Mouse (Mus musculus) liver, embryonic 16.5 days (tissue): Measurements from ENCODE around the gene Pwp2. TPM values are rescaled to one million over a fixed set of nuclear protein-coding genes. Genes with fewer than 3 reads are reported as not detected.
A peak's percentile ranks its signal among the peaks of the same experiment; 100 is the strongest.

Experiments used
- ATAC-seq: fragments of 200-750 bp; cut with Nextera tagmentation; 2 replicates; pipeline ENCODE4 v1.8.0; 2017; ENCODE audit warnings: low read depth, mild to moderate bottlenecking, moderate number of reproducible peaks, moderate library complexity
- H3K27ac ChIP-seq: fragments of 300-500 bp; sonication (generic); 2 replicates; pipeline ENCODE4 v1.5.1; 2014; ENCODE audit warnings: mild to moderate bottlenecking, low read length
- H3K27me3 ChIP-seq: fragments of 300-500 bp; sonication (generic); 2 replicates; pipeline ENCODE4 v1.6.1; 2014; ENCODE audit warnings: low read depth, low read length, mixed read lengths; ENCODE audit not compliant: control insufficient read depth, insufficient read depth
- H3K36me3 ChIP-seq: fragments of 300-500 bp; sonication (generic); 2 replicates; pipeline ENCODE4 v1.6.1; 2014; ENCODE audit warnings: mild to moderate bottlenecking; ENCODE audit not compliant: control insufficient read depth, insufficient read depth
- H3K4me1 ChIP-seq: fragments of 300-500 bp; sonication (generic); 2 replicates; pipeline ENCODE4 v1.6.1; 2014; ENCODE audit warnings: low read depth, low read length, mixed read lengths; ENCODE audit not compliant: control insufficient read depth
- H3K4me2 ChIP-seq: fragments of 300-500 bp; sonication (generic); 2 replicates; pipeline ENCODE4 v1.6.1; 2014; ENCODE audit warnings: low read depth, low read length, mixed read lengths
- H3K4me3 ChIP-seq: fragments of 300-500 bp; sonication (generic); 2 replicates; pipeline ENCODE4 v1.5.1; 2014; ENCODE audit warnings: low read depth, mild to moderate bottlenecking, low read length
- H3K9ac ChIP-seq: fragments of 300-500 bp; sonication (generic); 2 replicates; pipeline ENCODE4 v1.6.1; 2014; ENCODE audit warnings: low read depth, low read length
- H3K9me3 ChIP-seq: fragments of 300-500 bp; sonication (generic); replicated peaks from 2 replicates; pipeline ENCODE4 v1.6.1; 2016; ENCODE audit warnings: low read length; ENCODE audit not compliant: control insufficient read depth
- WGBS: fragments of 180-500 bp; shearing (Covaris S2); extraction: QIAGEN DNeasy Blood & Tissue Kit; methylation state at CpG from one replicate; pipeline ENCODE4 v1.1.7; 2014; ENCODE audit not compliant: insufficient replicate concordance; 5-methylcytosine and 5-hydroxymethylcytosine counted together
- polyA plus RNA-seq: library from polyadenylated mRNA; unstranded; fragments of >200 nt; fragmentation: Nextera tagmentation; extraction: Ambion mirVana; gene quantifications from 2 replicates; pipeline ENCODE4 v1.2.1, GENCODE M21; 2015

Pwp2 gene
- 9.0 and 9.1 TPM in 2 replicates for polyA plus RNA-seq

GRCm38 (mm10) chr10:78184531-78185380 is at the start of gene Pwp2:
TSS of gene Pwp2 (minus strand) at chr10:78185149.
- peak; percentile 97 for ATAC-seq
- H3K9me3 ChIP-seq, result no peaks in the 10 kb centered on the region
- H3K4me3 ChIP-seq, result peak within 1 kb of the TSS; percentile 79
- no peaks in the 10 kb centered on the region for H3K27me3 ChIP-seq
- peaks cover 43% of the 10 kb centered on the region for H3K36me3 ChIP-seq
- H3K4me2 ChIP-seq, result peak within 1 kb of the TSS; percentile 92
- WGBS, result under 1% methylated on average over 47 of the region's 47 CpGs
- H3K4me1 ChIP-seq, result peaks cover 22% of the 10 kb centered on the region
- H3K27ac ChIP-seq, result peak within 1 kb of the TSS; percentile 86
- peak within 1 kb of the TSS; percentile 68 for H3K9ac ChIP-seq

- H3K36me3 ChIP-seq, result peaks cover 18% of the 10 kb centered on the region
- H3K4me3 ChIP-seq, result no peak overlapping the region
- ATAC-seq, result no peak
- no peaks in the 10 kb centered on the region for H3K9me3 ChIP-seq
- WGBS, result 63% methylated on average over 6 of the region's 6 CpGs
- H3K27me3 ChIP-seq, result no peaks in the 10 kb centered on the region
- no peak overlapping the region for H3K4me2 ChIP-seq
- H3K27ac ChIP-seq, result no peak overlapping the region
- peaks cover 51% of the 10 kb centered on the region for H3K4me1 ChIP-seq
- no peak overlapping the region for H3K9ac ChIP-seq
Measured at GRCm38 (mm10) chr10:78233756-78234155, 48.8 kb upstream of the Pwp2 start.

- ATAC-seq, result no peak
- H3K4me1 ChIP-seq, result peaks cover 45% of the 10 kb centered on the region
- H3K27ac ChIP-seq, result no peak overlapping the region
- H3K4me2 ChIP-seq, result no peak overlapping the region
- H3K9me3 ChIP-seq, result no peaks in the 10 kb centered on the region
- no peaks in the 10 kb centered on the region for H3K27me3 ChIP-seq
- 85% methylated on average over 5 of the region's 5 CpGs for WGBS
- peaks cover 24% of the 10 kb centered on the region for H3K36me3 ChIP-seq
- H3K4me3 ChIP-seq, result no peak overlapping the region
- H3K9ac ChIP-seq, result no peak overlapping the region
Measured at GRCm38 (mm10) chr10:78233161-78233560, 48.2 kb upstream of the Pwp2 start.

- Histone ChIP-seq H3K27me3 (no peaks in the 10 kb centered on the region), H3K9ac (no peak overlapping the region), H3K27ac (no peak overlapping the region), H3K4me1 (peaks cover 38% of the 10 kb centered on the region), H3K36me3 (peaks cover 29% of the 10 kb centered on the region), H3K4me2 (no peak overlapping the region), H3K9me3 (no peaks in the 10 kb centered on the region), H3K4me3 (no peak overlapping the region)
- no peak for ATAC-seq
- 65% methylated on average over 4 of the region's 4 CpGs for WGBS
Measured at GRCm38 (mm10) chr10:78232301-78232980, 47.5 kb upstream of the Pwp2 start.

GRCm38 (mm10) chr10:78228560-78228928 is 43.6 kb upstream of the Pwp2 start:
- Histone ChIP-seq H3K4me3 (no peak overlapping the region), H3K9me3 (no peaks in the 10 kb centered on the region), H3K27ac (no peak overlapping the region), H3K36me3 (peaks cover 29% of the 10 kb centered on the region), H3K27me3 (no peaks in the 10 kb centered on the region), H3K4me2 (no peak overlapping the region), H3K9ac (no peak overlapping the region), H3K4me1 (peaks cover 8% of the 10 kb centered on the region)
- 89% methylated on average over 5 of the region's 5 CpGs for WGBS
- ATAC-seq, result no peak

GRCm38 (mm10) chr10:78227875-78228559 is 43.1 kb upstream of the Pwp2 start:
- Histone ChIP-seq H3K4me3 (no peak overlapping the region), H3K4me1 (peaks cover 3% of the 10 kb centered on the region; the same call in 1 of the 2 replicates), H3K27ac (no peak overlapping the region), H3K27me3 (no peaks in the 10 kb centered on the region), H3K9ac (no peak overlapping the region), H3K4me2 (no peak overlapping the region), H3K36me3 (peaks cover 29% of the 10 kb centered on the region), H3K9me3 (no peaks in the 10 kb centered on the region)
- WGBS, result 82% methylated on average over 8 of the region's 8 CpGs
- no peak for ATAC-seq

- WGBS, result 80% methylated on average over 6 of the region's 6 CpGs
- H3K4me1 ChIP-seq, result peaks cover 12% of the 10 kb centered on the region
- no peak for ATAC-seq
- no peak overlapping the region for H3K4me2 ChIP-seq
- no peaks in the 10 kb centered on the region for H3K9me3 ChIP-seq
- H3K36me3 ChIP-seq, result peaks cover 34% of the 10 kb centered on the region
- no peaks in the 10 kb centered on the region for H3K27me3 ChIP-seq
- H3K27ac ChIP-seq, result no peak overlapping the region
- no peak overlapping the region for H3K9ac ChIP-seq
- no peak overlapping the region for H3K4me3 ChIP-seq
Measured at GRCm38 (mm10) chr10:78224136-78224535, 39.2 kb upstream of the Pwp2 start.

- Histone ChIP-seq H3K9me3 (no peaks in the 10 kb centered on the region), H3K4me1 (peaks cover 18% of the 10 kb centered on the region), H3K27ac (no peak overlapping the region), H3K36me3 (peaks cover 33% of the 10 kb centered on the region), H3K4me3 (no peak overlapping the region), H3K27me3 (no peaks in the 10 kb centered on the region), H3K4me2 (no peak overlapping the region), H3K9ac (no peak overlapping the region)
- WGBS, result 89% methylated on average over 4 of the region's 4 CpGs
- ATAC-seq, result no peak
Measured at GRCm38 (mm10) chr10:78222908-78223307, 38.0 kb upstream of the Pwp2 start.
